Mouse (Mus musculus): ENCODE results near the gene Map3k19. TPM values are rescaled to one million over a fixed set of nuclear protein-coding genes. Genes with fewer than 3 reads are reported as not detected.

Gene Map3k19
- not detected for polyA plus RNA-seq (2014; fragmentation: Illumina TruSeq; extraction: RNeasy Lipid Tissue Mini Kit (QIAGEN cat#74804); ENCODE audit: low replicate concordance)

GRCm38 (mm10) chr1:127854486-127855222, at the start of gene Map3k19:
Gene Map3k19, minus strand, starts transcription at chr1:127855031.

GRCm38 (mm10) chr1:127868300-127869261, 13.8 kb upstream of the Map3k19 start, which contains the start of gene Rab3gap1:
Gene Rab3gap1, plus strand, starts transcription at chr1:127868773.

GRCm38 (mm10) chr1:127773803-127774500, 80.9 kb downstream of the Map3k19 start, which contains the start of gene Ccnt2:
Gene Ccnt2, plus strand, starts transcription at chr1:127774164.

Other genes with a start within 250 kb of the Map3k19 start
- 0.30 TPM for gene Tmem163, start 175.5 kb downstream of the Map3k19 start, polyA plus RNA-seq (2014; fragmentation: Illumina TruSeq; extraction: RNeasy Lipid Tissue Mini Kit (QIAGEN cat#74804); ENCODE audit: low replicate concordance)
- not detected for gene Acmsd, start 125.6 kb downstream of the Map3k19 start, polyA plus RNA-seq (2014; fragmentation: Illumina TruSeq; extraction: RNeasy Lipid Tissue Mini Kit (QIAGEN cat#74804); ENCODE audit: low replicate concordance)
- 53.6 TPM for gene Ccnt2, start 80.9 kb downstream of the Map3k19 start, polyA plus RNA-seq (2014; fragmentation: Illumina TruSeq; extraction: RNeasy Lipid Tissue Mini Kit (QIAGEN cat#74804); ENCODE audit: low replicate concordance)
- 34.7 TPM for gene Rab3gap1, start 13.7 kb upstream of the Map3k19 start, polyA plus RNA-seq (2014; fragmentation: Illumina TruSeq; extraction: RNeasy Lipid Tissue Mini Kit (QIAGEN cat#74804); ENCODE audit: low replicate concordance)
- 2.9 TPM for gene Zranb3, start 248.0 kb upstream of the Map3k19 start, polyA plus RNA-seq (2014; fragmentation: Illumina TruSeq; extraction: RNeasy Lipid Tissue Mini Kit (QIAGEN cat#74804); ENCODE audit: low replicate concordance)
- 160 TPM for gene R3hdm1, start 248.3 kb upstream of the Map3k19 start, polyA plus RNA-seq (2014; fragmentation: Illumina TruSeq; extraction: RNeasy Lipid Tissue Mini Kit (QIAGEN cat#74804); ENCODE audit: low replicate concordance)

Measured in small intestine, adult 10 weeks (tissue).